Mouse (Mus musculus) embryo, embryonic 10 days (tissue): ENCODE data around the gene Tubgcp6.

Source experiments
- DNase-seq: peaks from one replicate; pipeline ENCODE4 v3.0.0-alpha.2; 2015; ENCODE audit warnings: low spot score

Tubgcp6 gene

GRCm38 (mm10) chr15:89064891-89065290, 58.0 kb downstream of the Tubgcp6 start:
- no peak for DNase-seq

GRCm38 (mm10) chr15:89063536-89063935, 59.4 kb downstream of the Tubgcp6 start:
- DNase-seq: no peak

- no peak for DNase-seq
Observed at GRCm38 (mm10) chr15:89063001-89063400, 59.9 kb downstream of the Tubgcp6 start.

GRCm38 (mm10) chr15:89062518-89062910, 60.4 kb downstream of the Tubgcp6 start:
- no peak for DNase-seq

GRCm38 (mm10) chr15:89061761-89062517, 61.0 kb downstream of the Tubgcp6 start:
- DNase-seq: no peak

GRCm38 (mm10) chr15:89060811-89061460, 62.0 kb downstream of the Tubgcp6 start:
- DNase-seq: no peak

GRCm38 (mm10) chr15:89060032-89060681, 62.8 kb downstream of the Tubgcp6 start:
- peak; percentile 69 for DNase-seq

- DNase-seq: peak; percentile 43
Observed at GRCm38 (mm10) chr15:89059161-89059931, 63.6 kb downstream of the Tubgcp6 start, which contains the start of gene Panx2. Gene Panx2 (plus strand): TSS chr15:89059734.

GRCm38 (mm10) chr15:89058736-89059135, 64.2 kb downstream of the Tubgcp6 start:
- no peak for DNase-seq

GRCm38 (mm10) chr15:89054666-89055065, 68.2 kb downstream of the Tubgcp6 start:
- DNase-seq: no peak
